Mouse (Mus musculus) heart, postnatal 4 days (tissue): ENCODE results near the gene Rere. TPM values are rescaled to one million over a fixed set of nuclear protein-coding genes. Genes with fewer than 3 reads are reported as not detected.

Source experiments
- DNase-seq: peaks from one replicate; pipeline ENCODE4 v3.0.0; 2021
- total RNA-seq, 2 experiments: library from RNA; stranded (reverse); gene quantifications; 2 replicates each; pipeline ENCODE4 v1.2.3; 2021

Rere gene
- 10 to 100 TPM; 70.0 to 72.5 TPM for total RNA-seq

- peak; percentile 100 for DNase-seq
Measured at GRCm38 (mm10) chr4:150281018-150281761, at the start of gene Rere. Gene Rere, plus strand, starts transcription at chr4:150281646.

DNA sequence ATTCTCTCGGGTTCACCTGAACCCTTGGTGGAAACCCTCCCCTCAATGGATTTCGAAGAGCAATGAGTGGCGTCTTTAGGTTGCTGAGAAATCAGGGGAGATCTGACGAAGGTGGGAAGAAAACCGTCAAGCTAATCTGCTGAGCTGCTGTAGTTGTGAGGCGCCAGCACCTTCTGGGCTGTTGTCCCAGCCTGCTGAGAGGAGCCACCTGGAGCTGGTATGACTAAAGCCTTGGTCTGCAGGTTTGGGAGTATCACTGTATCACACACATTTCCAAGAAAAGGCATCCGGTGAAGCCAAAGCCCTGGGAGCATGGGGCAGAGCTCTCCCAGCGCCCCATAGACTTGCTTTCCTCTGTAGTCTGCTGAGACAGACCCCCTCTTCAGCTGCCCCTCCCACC, 49.6 kb upstream of the Rere start:
- no peak for DNase-seq

DNA sequence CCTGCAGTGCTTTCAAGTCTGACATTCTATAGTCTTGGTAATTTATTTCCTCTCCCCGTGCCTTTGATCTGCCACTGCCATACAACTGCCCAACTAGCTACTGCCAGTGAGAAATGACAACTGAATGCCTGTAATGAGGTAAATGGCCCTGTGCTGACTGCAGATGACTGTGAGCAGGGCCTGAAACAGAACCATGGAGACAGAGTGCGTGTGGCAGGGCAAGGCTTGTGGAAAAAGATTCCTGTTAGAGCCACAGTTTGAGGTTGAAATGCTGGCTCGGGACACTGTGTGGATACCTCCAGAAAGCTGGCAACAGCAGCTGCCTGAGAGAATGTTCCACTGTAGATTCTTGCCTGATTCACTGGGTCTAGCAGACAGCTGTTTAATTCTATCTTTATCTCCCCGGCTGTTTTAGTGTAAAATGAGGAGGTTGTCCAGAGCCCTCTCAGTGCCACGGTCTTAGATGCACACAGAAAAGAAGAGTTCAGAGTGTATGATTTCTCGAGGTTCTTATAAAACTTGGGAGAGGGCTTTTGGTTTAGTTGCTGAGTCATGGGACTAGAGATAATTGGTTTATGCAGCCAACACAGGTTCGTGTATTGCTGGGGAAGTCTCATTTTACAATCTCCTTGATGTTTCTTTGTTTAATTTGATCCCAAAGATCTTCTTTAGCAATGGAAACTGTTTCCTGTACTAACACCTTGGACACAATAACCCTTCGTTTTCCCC, 46.7 kb upstream of the Rere start:
- DNase-seq, result no peak

- DNase-seq, result no peak
Measured at GRCm38 (mm10) chr4:150235585-150235984, 45.9 kb upstream of the Rere start.

- DNase-seq, result no peak
Measured at GRCm38 (mm10) chr4:150236031-150236430, 45.4 kb upstream of the Rere start.

GRCm38 (mm10) chr4:150236521-150237481, 44.6 kb upstream of the Rere start, which contains the start of gene Eno1:
Gene Eno1, plus strand, starts transcription at chr4:150236721.
- peak; percentile 99 for DNase-seq

DNA sequence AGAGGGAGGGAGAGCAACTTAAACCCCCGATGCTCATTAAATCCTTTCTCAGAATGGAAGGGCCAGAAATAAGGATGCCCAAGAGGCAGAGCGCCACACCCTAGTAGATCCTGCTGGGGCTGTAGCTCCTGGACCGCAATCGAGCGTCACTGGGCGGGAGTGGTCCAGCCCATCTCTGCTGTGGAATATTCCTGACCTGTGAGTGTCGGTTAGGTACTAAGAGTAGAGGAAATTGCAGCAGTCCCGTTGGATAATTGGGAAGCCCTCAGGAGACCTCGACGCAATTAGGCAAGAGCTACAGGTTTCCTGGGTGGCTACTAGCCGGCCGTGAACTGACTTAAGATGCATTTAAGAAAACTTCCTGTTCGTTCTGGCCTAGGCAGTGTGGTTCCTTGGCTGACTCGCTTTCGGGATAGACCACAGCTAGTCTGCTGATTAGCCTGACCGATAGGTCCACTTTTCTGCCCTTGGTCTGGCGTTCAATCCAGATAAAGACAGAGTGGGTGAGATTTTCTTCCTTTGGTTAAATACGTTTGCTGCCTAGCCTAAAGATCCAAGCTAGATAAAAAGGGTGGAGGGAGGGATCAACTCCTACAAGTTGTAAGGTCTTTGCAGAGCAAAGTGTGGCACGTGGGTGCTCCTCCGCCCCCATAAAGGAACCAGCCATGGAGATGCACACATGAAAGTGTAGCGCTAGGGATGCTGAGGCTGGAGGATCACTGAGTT, 43.6 kb upstream of the Rere start:
- peak; percentile 37 for DNase-seq

DNA sequence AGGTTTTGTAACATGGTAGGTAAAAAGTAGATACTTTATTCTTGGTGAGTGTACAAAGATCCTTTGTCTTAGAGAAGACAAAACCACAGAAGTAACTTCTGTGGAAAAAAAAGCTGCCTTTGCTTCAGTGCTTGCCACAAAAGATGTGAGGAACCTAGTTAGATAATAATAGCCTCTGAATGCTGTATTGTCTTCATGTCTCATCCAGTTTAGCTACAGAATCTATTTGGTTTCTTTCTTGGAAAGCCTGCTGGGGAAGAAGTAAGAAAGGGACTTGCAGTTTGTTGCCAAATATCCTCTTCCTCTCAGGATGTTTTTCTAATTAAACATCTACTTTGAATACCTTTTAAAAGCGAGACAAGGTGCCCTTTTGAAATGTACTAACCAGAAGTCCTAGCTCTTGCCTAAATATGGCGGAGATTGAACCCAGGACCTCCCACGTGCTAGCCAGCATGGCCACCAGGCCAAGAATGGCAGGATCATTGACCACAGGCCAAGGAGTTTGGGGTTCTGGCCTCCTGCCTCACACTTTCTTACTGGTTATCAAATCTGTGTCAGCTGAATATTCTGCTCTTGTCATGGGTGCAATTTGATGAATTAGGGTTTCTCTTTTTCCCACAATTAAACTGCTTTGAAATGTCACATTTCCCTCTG, 42.9 kb upstream of the Rere start:
- DNase-seq, result peak; percentile 30

DNA sequence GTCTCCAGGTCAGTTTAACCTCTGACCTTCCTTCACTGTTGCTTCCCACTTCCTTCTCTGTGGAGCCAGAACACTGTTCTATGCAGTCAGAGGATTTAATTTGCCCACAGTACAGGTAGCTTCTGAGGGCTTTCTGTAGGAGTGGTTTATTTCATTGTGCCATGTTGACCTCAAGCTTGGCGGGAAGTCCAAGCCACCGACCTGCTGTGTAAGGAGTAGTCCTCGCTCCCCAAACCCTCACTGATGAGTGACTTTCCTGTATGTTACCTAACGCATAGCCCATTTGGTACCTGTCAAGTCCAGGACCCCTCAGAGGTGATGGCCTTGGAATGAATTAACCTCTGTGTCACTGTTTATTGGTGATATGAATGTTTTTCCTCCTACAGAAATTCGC, 42.4 kb upstream of the Rere start:
- no peak for DNase-seq

- DNase-seq, result no peak
Measured at GRCm38 (mm10) chr4:150239503-150239902, 41.9 kb upstream of the Rere start.

DNA sequence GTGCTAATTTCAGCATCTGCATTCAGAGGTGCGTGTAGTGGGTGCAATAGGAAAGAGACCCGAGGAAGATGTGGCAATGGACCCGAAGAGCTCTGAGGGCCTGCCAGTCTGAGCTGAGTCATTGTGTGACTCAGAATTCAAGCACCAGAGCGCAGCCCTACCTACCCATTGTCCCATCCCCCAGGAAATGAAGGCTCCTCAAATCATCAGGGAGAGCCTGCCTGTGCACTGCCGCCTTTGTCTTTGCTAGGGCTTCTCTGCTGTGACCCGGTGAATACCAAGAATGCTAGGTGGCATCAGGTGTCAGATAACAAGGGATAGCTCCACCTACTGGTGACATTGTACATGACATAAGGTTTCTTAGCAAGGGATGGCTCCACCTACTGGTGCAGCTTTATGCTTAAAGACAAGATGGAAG, 41.5 kb upstream of the Rere start:
- DNase-seq, result peak; percentile 82

GRCm38 (mm10) chr4:150240381-150240886, 41.0 kb upstream of the Rere start:
- DNase-seq, result no peak

GRCm38 (mm10) chr4:150241708-150242107, 39.7 kb upstream of the Rere start:
- no peak for DNase-seq

- DNase-seq, result no peak
Measured at GRCm38 (mm10) chr4:150242745-150243144, 38.7 kb upstream of the Rere start.

DNA sequence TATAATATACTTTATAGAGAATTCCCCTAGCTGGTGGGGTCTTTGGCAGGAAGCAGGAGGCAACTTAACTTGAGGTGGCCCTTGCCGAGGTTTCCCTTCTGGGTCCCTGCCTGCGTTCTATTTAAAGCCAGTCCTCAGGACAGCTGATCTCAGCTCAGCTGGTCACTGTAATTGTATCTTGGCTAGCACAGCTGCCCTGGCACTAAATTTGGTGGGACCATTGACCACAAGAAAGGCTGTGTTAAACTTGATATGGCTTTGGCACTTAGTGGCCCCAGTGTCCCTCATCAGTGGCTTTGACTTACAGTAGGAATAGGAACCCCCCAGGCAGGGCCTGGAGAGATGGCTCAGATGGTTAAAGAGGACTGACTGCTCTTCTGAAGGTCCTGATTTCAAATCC, 35.6 kb upstream of the Rere start:
- peak; percentile 44 for DNase-seq

DNA sequence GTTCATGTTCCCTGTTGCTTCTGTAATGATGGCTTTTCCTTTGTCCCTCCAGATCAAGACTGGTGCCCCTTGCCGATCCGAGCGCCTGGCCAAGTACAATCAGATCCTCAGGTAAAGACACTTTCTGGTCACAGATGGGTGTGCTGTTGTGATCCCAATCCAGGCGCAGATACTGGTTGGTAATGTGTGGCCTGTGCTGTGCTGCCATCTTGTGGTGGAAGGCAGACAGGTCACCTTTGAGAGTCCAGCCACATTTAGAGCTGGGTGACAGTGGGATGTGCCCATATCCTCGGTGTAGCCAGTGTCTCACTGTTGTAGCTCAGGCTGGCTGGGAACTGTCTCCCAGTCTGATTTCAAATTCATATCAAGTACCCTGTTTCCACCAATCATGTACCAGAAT, 33.4 kb upstream of the Rere start:
- peak; percentile 78 for DNase-seq

DNA sequence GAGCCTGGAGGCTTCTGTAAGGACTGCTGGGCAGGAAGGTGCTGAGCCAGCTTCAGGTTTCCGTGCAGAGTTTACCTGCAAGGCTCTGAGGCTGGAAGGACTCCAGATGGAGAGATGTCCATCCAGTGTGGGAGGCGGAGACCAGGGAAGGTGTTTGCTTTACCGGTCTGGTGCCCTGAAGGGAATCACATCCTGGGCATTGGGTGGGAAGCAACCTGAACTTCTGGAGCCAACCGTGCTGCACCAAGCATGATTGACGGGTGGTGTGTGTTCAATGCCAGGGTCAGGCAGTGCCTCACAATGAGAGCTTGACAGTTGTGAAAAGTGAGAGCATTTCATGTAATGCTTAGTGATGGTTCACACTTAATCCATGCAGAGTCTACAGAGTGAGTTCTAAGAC, 32.5 kb upstream of the Rere start:
- DNase-seq, result no peak

DNA sequence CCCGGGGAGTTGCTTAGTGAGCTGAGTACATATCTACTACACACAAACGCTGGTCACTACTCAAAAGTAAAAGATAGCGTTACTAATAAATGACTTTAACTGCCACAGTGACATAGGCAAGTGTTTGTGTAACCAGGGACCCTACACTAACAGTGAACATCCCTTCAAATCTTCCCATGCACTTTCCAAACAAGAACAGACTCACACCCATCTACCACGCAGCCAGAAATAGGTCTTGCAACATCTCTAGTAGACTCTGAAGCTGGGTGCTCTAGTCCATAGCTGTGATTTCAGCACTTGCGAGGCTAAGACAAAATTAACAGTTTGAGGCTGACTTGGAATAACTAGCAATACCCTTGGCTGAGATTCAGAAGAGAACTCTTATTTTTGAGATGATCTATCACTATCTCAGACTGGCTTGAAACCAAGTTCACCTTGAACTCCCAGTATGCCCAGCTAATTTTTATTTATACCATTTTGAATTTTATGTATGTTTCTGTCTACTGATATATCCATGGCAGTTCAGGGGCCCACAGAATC, 31.6 kb upstream of the Rere start:
- no peak for DNase-seq

GRCm38 (mm10) chr4:150250549-150251422, 30.7 kb upstream of the Rere start:
- DNase-seq, result peak; percentile 71

GRCm38 (mm10) chr4:150254416-150254815, 27.0 kb upstream of the Rere start:
- no peak for DNase-seq
